Mouse (Mus musculus) E14TG2a.4 (cell line): ENCODE results near the gene Mgat4a.

Experiments used
- CTCF ChIP-seq: conservative IDR thresholded peaks from 2 replicates; pipeline ENCODE4 v1.5.1; 2014; ENCODE audit warnings: low read length
- NANOG ChIP-seq: IDR thresholded peaks from 2 replicates; pipeline ENCODE4 v1.6.1; 2014; ENCODE audit warnings: borderline replicate concordance, low read length, mixed read lengths
- POU5F1 ChIP-seq: IDR thresholded peaks from 2 replicates; pipeline ENCODE4 v1.6.1; 2014; ENCODE audit warnings: low read length, borderline replicate concordance

DNA sequence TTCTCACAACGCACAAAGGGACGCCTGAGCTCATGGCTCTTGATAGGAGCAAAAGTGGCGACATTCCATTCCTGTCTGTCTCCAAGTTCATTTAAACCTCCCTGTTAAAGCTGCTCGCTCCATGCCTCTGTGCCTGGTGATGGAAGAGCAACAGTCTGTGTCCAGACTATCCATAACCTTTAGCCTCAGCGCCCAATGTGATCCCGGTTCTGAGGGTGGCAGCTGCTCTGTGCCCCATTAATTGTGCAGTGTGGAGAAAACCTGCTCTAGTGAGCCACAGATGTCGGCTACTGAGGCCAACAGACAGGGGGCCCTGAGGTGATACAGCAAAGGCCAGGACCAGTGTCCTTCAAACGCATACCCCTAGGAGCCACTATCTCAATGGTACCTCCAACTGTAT is 141.1 kb downstream of the Mgat4a start:
- TF ChIP-seq CTCF (no peak), NANOG (no peak), POU5F1 (no peak)
